Mouse (Mus musculus): Measurements from ENCODE around the gene Ip6k3.

The Ip6k3 gene

GRCm38 (mm10) chr17:27167545-27167944 lies at the start of gene Ip6k3:
Gene Ip6k3 (minus strand): TSS chr17:27167795.
- no peak for DNase-seq (ENCODE audit: low spot score)

- DNase-seq (ENCODE audit: low spot score): peak; percentile 71
These were observed 45.4 kb upstream of the Ip6k3 start for GRCm38 (mm10) chr17:27212768-27213525.

- DNase-seq (ENCODE audit: low spot score): no peak
These were observed 44.4 kb upstream of the Ip6k3 start for GRCm38 (mm10) chr17:27212006-27212405.

GRCm38 (mm10) chr17:27207113-27207707 lies 39.6 kb upstream of the Ip6k3 start:
- no peak for DNase-seq (ENCODE audit: low spot score)

- peak; percentile 97 for DNase-seq (ENCODE audit: low spot score)
These were observed 36.7 kb upstream of the Ip6k3 start, which contains the start of gene Lemd2 for GRCm38 (mm10) chr17:27204075-27204909. Gene Lemd2 (minus strand): TSS chr17:27204469.

GRCm38 (mm10) chr17:27203358-27204074 lies 35.9 kb upstream of the Ip6k3 start:
- peak; percentile 37 for DNase-seq (ENCODE audit: low spot score)

GRCm38 (mm10) chr17:27202919-27203357 lies 35.3 kb upstream of the Ip6k3 start:
- no peak for DNase-seq (ENCODE audit: low spot score)

- DNase-seq (ENCODE audit: low spot score): no peak
These were observed 34.4 kb upstream of the Ip6k3 start for GRCm38 (mm10) chr17:27201981-27202380.

- no peak for DNase-seq (ENCODE audit: low spot score)
These were observed 33.2 kb upstream of the Ip6k3 start for GRCm38 (mm10) chr17:27200801-27201200.

- DNase-seq (ENCODE audit: low spot score): no peak
These were observed 32.3 kb upstream of the Ip6k3 start for GRCm38 (mm10) chr17:27199864-27200263.

GRCm38 (mm10) chr17:27199205-27199604 lies 31.6 kb upstream of the Ip6k3 start:
- DNase-seq (ENCODE audit: low spot score): no peak

- no peak for DNase-seq (ENCODE audit: low spot score)
These were observed 28.6 kb upstream of the Ip6k3 start for GRCm38 (mm10) chr17:27196206-27196605.

- no peak for DNase-seq (ENCODE audit: low spot score)
These were observed 26.9 kb upstream of the Ip6k3 start for GRCm38 (mm10) chr17:27194258-27195185.

- DNase-seq (ENCODE audit: low spot score): no peak
These were observed 24.2 kb upstream of the Ip6k3 start for GRCm38 (mm10) chr17:27191804-27192203.

- DNase-seq (ENCODE audit: low spot score): no peak
These were observed 23.6 kb upstream of the Ip6k3 start for GRCm38 (mm10) chr17:27191189-27191588.

GRCm38 (mm10) chr17:27189640-27190216 lies 22.1 kb upstream of the Ip6k3 start:
- peak; percentile 60 for DNase-seq (ENCODE audit: low spot score)

- DNase-seq (ENCODE audit: low spot score): no peak
These were observed 21.3 kb upstream of the Ip6k3 start for GRCm38 (mm10) chr17:27188883-27189282.

- no peak for DNase-seq (ENCODE audit: low spot score)
These were observed 19.5 kb upstream of the Ip6k3 start for GRCm38 (mm10) chr17:27187059-27187458.

- no peak for DNase-seq (ENCODE audit: low spot score)
These were observed 18.5 kb upstream of the Ip6k3 start for GRCm38 (mm10) chr17:27186068-27186467.

GRCm38 (mm10) chr17:27183667-27184292 lies 16.2 kb upstream of the Ip6k3 start:
- DNase-seq (ENCODE audit: low spot score): no peak

All from ovary, postnatal 36 days (tissue).